Mouse (Mus musculus) layer of hippocampus, postnatal 25 days (tissue): ENCODE data around the gene Nbea. TPM values are rescaled to one million over a fixed set of nuclear protein-coding genes. Genes with fewer than 3 reads are reported as not detected.

Experiments used
- DNase-seq, 2 experiments: peaks; one replicate each; pipeline ENCODE4 v3.0.0; 2022; ENCODE audit warnings: mixed read lengths in 2 of 2, low spot score in 1 of 2; ENCODE audit errors: extremely low spot score in 1 of 2
- total RNA-seq, 2 experiments: library from RNA; stranded (reverse); gene quantifications; 2 replicates each; pipeline ENCODE4 v1.2.3; 2021

Nbea gene
- total RNA-seq: 100 to 1,000 TPM; 201 to 227 TPM

GRCm38 (mm10) chr3:56183159-56184133, at the start of gene Nbea:
Gene Nbea, minus strand, starts transcription at chr3:56183701.
- DNase-seq: peak; percentile 88 to 94

- no peak for DNase-seq
Observed at GRCm38 (mm10) chr3:56229283-56229682, 45.8 kb upstream of the Nbea start.

DNA sequence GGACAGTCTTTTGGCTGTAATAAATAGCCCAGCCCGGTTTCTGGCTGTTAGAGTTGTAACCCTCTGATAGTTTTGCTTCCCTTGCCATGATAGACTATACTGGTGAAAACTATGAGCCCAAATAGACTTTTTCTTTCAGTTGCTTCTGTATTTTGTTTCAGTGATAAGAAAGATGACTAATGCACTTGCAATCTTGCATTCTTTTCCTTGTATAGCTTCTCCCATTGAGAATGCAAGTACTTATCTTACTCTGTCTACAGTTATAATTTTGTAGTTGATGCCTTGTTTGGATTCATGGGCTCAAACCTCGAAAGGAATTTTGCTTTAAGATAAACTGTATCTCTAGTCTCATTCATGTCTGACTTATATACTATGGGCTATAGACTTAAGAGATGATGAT, 32.5 kb upstream of the Nbea start:
- DNase-seq: no peak

- DNase-seq: no peak
Observed at GRCm38 (mm10) chr3:56203968-56204367, 20.5 kb upstream of the Nbea start.

GRCm38 (mm10) chr3:56188238-56188637, 4.7 kb upstream of the Nbea start:
- DNase-seq: no peak

DNA sequence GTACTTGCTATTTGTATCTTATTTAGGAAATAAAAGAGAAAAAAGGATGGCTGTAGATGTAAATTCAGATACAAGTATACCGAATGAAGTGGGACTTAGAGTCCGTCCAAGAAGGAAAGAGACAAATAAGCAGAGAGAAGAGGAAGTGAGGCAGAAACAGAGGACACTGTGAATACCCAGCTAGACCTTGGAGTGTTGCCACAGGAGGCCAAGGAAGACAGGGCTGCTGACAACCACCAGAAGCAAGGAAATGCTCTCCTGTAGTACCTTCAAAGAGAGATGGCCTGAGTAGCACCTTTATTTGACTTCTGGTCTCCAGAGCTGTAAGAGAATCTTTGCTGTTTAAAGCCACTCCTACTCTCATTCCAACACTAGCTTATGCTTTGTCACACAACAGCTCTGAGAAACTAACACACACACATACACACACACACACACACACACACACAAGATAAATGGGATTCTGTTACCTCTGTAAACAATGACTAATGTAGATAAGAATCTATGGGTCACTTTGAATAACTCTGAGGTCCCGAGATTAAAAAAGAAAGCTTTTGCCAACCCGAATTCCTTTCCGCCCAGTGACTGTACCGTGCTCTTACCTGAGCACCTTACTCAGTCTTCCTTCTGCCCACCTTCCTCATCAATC, 3.8 kb upstream of the Nbea start:
- DNase-seq: no peak

GRCm38 (mm10) chr3:56182371-56183158, 936 bp downstream of the Nbea start:
- peak in 1 of 2 experiments; percentile 31 for DNase-seq

GRCm38 (mm10) chr3:56181991-56182370, 1.5 kb downstream of the Nbea start:
- DNase-seq: no peak

- no peak for DNase-seq
Observed at GRCm38 (mm10) chr3:56181025-56181424, 2.5 kb downstream of the Nbea start.

GRCm38 (mm10) chr3:56157864-56158263, 25.6 kb downstream of the Nbea start:
- no peak for DNase-seq

DNA sequence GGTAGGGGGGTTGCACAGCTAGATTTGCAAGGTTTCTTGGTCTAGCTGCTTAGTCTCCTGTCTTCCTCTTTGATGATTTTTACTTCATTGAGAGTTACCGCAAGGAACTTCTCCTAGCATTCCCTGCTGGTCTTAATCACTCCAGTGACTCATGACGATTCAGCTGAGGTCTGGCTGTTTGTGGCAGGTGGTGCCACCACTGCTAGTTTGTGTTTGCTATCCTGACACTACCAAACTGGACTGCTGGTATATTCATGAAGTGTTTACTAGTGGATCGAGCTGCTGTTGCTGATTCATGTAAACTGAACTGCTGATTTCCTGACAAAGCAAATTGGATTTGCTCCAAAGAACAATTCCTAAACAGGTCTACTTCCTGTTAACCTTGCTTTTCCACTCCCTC, 56.8 kb downstream of the Nbea start:
- DNase-seq: no peak

- no peak for DNase-seq
Observed at GRCm38 (mm10) chr3:56116647-56117046, 66.9 kb downstream of the Nbea start.

GRCm38 (mm10) chr3:56108101-56108500, 75.4 kb downstream of the Nbea start:
- no peak for DNase-seq

DNA sequence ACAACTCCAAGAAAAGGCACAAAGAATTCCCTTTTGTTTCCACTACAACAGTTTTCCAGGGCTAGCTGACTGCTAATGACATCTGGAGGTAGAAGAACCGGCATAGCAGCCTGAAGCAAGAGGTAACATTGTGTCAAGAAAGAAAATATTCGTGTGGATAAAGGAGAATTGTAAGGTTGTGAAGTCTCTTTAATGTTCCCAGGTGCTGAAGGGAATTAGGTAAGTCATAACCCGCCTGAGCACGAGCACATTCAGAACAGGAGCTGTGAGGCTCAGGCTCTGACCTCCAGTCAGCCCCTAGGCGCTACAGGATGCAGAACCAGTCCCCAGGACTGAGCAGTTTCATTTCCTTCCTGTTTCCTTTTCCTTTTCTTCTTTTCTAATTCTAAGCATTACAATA, 86.4 kb downstream of the Nbea start:
- DNase-seq: no peak

DNA sequence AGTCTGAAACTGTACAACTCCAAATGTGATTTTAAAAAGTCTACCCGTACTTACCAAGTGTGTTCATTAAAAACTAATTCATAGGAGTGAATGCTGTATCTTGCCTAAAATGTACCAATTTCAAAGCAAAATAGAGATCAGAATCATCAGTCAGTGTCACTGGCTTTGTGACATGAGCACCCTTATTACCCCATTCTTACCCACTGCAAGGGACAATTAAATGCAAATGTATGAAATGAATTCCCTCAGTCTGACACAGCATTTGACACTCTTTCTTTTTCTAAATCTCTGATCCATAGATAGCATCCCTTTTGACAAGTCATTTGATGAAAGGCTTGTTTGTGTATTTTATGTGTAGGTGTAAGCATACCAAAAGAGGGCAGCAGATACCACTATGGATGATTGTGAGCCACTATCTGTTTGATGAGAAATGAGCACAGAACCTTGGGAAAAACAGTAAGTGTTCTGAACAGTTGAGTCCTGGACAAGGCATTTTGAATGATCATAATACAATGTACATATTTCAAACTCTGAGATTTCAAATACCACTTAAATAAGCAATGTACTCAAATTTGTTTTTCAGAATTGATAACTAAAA, 104.4 kb downstream of the Nbea start:
- DNase-seq: no peak

- peak in 1 of 2 experiments; percentile 24 for DNase-seq
Observed at GRCm38 (mm10) chr3:56067849-56068248, 115.7 kb downstream of the Nbea start.

DNA sequence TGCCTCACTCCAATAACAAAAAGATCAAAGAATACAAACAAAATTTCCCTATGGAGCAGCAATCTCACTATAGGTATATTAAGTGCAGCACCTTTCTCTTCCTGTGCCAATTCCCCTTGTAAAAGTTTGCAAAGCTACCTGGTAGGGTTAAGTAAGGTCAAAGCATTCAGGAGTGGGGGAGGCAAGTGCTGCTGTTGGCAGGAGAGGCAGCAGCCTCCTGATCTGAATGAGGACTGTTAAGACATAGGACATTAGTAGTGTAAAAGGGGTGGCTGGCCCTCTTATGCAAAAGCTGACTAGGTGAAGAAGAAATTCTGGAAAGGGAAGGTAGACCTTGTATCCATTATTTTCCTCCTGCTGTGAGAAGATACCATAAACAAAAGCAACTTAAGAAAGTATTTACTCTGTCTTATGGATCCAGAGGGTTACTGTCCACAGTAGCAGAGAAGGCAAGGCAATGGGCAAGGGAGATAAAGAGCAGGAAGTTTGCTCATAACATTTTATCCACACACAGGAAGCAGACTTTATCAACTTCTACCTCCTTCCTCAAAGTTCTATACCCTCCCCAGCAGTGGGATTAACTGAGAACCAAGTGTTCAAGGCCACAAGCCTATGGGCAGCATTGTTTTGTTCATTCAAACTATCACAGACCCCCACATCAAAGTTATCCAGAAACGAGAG, 117.0 kb downstream of the Nbea start:
- no peak for DNase-seq

DNA sequence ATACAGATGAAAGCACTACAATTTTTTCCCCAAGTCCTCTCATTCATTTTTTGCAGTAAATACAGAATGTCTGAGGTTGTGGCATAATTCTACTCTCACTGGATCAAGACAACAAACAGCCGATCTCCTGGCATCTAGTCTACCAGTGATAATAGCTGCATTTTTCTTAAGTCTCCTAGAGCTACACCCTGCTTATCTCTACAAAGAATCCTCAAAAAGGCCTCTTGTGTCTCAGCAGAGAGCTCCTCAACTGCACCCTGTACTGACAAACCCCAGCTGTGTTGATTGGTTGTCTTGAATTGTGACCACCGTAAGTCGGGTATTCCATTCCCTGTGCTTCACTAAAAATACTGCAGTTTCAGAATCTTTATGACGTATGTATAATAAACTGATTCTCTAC, 118.3 kb downstream of the Nbea start:
- DNase-seq: no peak

DNA sequence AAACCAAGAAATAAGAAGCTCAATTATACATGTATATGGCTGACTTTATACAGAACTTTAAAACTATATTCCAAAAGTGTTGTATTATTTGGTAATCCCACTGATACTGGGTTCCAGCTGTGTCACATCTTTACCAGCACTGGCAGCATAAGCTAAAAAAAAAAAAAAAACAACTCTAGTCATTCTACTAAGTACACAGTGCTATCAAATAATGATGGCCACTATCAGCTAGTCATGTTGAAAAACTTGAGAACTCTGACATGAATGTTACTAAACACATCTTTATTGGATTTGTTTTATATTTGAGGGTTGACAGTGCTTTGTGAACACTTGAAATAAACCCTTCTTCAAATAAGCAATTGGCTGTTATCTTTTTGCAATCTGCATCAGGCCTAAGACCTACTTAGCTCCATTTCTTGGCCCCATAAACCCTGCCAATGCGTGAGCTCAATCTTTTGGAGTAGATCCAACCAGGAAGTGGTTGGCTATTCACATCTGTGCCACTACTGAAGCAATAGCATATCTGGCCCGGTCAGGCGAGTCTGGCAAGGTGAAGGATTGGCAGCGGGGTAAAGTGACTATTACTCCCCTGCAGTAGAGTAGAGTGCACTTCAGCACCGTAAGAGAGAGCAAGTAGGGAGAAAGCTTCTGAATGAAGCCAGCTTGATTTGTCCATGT, 137.7 kb downstream of the Nbea start:
- DNase-seq: no peak
